ENCODE assay signal across 10 mouse cellular contexts in genomic region chr1:76276148-76276547, GRCm38 (mm10).
DNase-seq lines count a peak whose midpoint lies in the region; ATAC-seq lines count a peak whose summit lies in the region.
"Had no signal": no experiment of that assay in that cellular context is flagged by ENCODE, and none has a peak within 500 bp of the region (broad histone marks: within the 10 kb centered on the region; RNA-seq: fewer than 3 reads in every experiment).

No protein-coding gene starts in this region.

- H3K9ac ChIP-seq in forebrain, embryonic 14.5 days (ENCODE audit: low read length), result no peak overlapping the region
- H3K9ac ChIP-seq in liver, embryonic 11.5 days (ENCODE audit: low read depth, low read length), result no peak overlapping the region
- H3K9ac ChIP-seq: midbrain, embryonic 12.5 days had no signal

- H3K36me3 ChIP-seq in forebrain, embryonic 14.5 days (ENCODE audit: control insufficient read depth, insufficient read depth, low read length), result no peaks in the 10 kb centered on the region
- no peaks in the 10 kb centered on the region for H3K36me3 ChIP-seq in forebrain, embryonic 10.5 days (replicated peaks)
- no peaks in the 10 kb centered on the region for H3K36me3 ChIP-seq in liver, embryonic 11.5 days (ENCODE audit: control insufficient read depth, insufficient read depth, low read length)
- H3K36me3 ChIP-seq: midbrain, embryonic 12.5 days had no signal

- no peaks in the 10 kb centered on the region for H3K4me1 ChIP-seq in forebrain, embryonic 14.5 days (ENCODE audit: control insufficient read depth, insufficient read depth, low read length)
- no peaks in the 10 kb centered on the region for H3K4me1 ChIP-seq in forebrain, embryonic 10.5 days
- no peaks in the 10 kb centered on the region for H3K4me1 ChIP-seq in liver, embryonic 11.5 days (replicated peaks; ENCODE audit: control insufficient read depth, insufficient read depth, low read length)
- H3K4me1 ChIP-seq: midbrain, embryonic 12.5 days had no signal

- intact Hi-C loops in left cerebral cortex, postnatal 36 days (cut with DNase I), result no loop called here

- no peak overlapping the region for H3K4me3 ChIP-seq in forebrain, embryonic 14.5 days (ENCODE audit: low read depth, low read length)
- H3K4me3 ChIP-seq in forebrain, embryonic 10.5 days, result no peak overlapping the region
- H3K4me3 ChIP-seq in liver, embryonic 11.5 days (ENCODE audit: low read depth, low read length), result no peak overlapping the region
- H3K4me3 ChIP-seq: erythroblast, embryonic 14.5 days; midbrain, embryonic 12.5 days had no signal

- 34% methylated on average over 7 of the region's 7 CpGs for WGBS in forebrain, embryonic 14.5 days
- whole genome bisulfite sequencing in forebrain, embryonic 10.5 days, result 65% methylated on average over 7 of the region's 7 CpGs
- 46% methylated on average over 7 of the region's 7 CpGs for WGBS in liver, embryonic 11.5 days

- no peak overlapping the region for H3K4me2 ChIP-seq in forebrain, embryonic 14.5 days (ENCODE audit: low read length)
- H3K4me2 ChIP-seq in liver, embryonic 11.5 days, result no peak overlapping the region
- H3K4me2 ChIP-seq: midbrain, embryonic 12.5 days had no signal

- H3K27me3 ChIP-seq in forebrain, embryonic 14.5 days (replicated peaks; ENCODE audit: control insufficient read depth, insufficient read depth, low read length), result no peaks in the 10 kb centered on the region
- no peaks in the 10 kb centered on the region for H3K27me3 ChIP-seq in forebrain, embryonic 10.5 days (ENCODE audit: poor library complexity, severe bottlenecking)
- H3K27me3 ChIP-seq in liver, embryonic 11.5 days (replicated peaks; ENCODE audit: control insufficient read depth, insufficient read depth, low read length), result no peaks in the 10 kb centered on the region
- H3K27me3 ChIP-seq: midbrain, embryonic 12.5 days had no signal

- H3K9me3 ChIP-seq in forebrain, embryonic 14.5 days (replicated peaks; ENCODE audit: control insufficient read depth, low read length), result no peaks in the 10 kb centered on the region
- H3K9me3 ChIP-seq in forebrain, embryonic 10.5 days, result no peaks in the 10 kb centered on the region
- no peaks in the 10 kb centered on the region for H3K9me3 ChIP-seq in liver, embryonic 11.5 days (ENCODE audit: control insufficient read depth, low read length)
- H3K9me3 ChIP-seq: midbrain, embryonic 12.5 days had no signal

- no peak overlapping the region for H3K27ac ChIP-seq in forebrain, embryonic 14.5 days (ENCODE audit: low read depth, low read length)
- no peak overlapping the region for H3K27ac ChIP-seq in forebrain, embryonic 10.5 days
- no peak overlapping the region for H3K27ac ChIP-seq in liver, embryonic 11.5 days (ENCODE audit: low read depth, low read length)
- H3K27ac ChIP-seq: midbrain, embryonic 12.5 days had no signal

- DNase-seq in forebrain, embryonic 14.5 days (ENCODE audit: low spot score), result peak; percentile 51
- no peak for DNase-seq in forebrain, embryonic 10.5 days (ENCODE audit: extremely low spot score, low spot score)
- peak; percentile 49 for DNase-seq in Muller cell, postnatal 12 days (ENCODE audit: inconsistent ontology term)
- peak; percentile 21 for DNase-seq in gastrocnemius, postnatal 10 days
- peak; percentile 52 to 69 for DNase-seq in kidney, postnatal 4 days
- no peak for DNase-seq in liver, embryonic 11.5 days (ENCODE audit: low spot score)
- no peak for DNase-seq in left cerebral cortex, postnatal 36 days (ENCODE audit: low spot score in 2 of 2)

- no peak for ATAC-seq in forebrain, embryonic 14.5 days
- no peak for ATAC-seq in liver, embryonic 11.5 days (replicated peaks; ENCODE audit: low FRiP score)
- ATAC-seq in erythroid progenitor cell, adult 5-6 weeks (replicated peaks; ENCODE audit: low FRiP score, poor library complexity, severe bottlenecking), result no peak

Comparison
In these comparisons a context has a peak if more than half of its experiments do, and no peak if none do; other contexts are left out.
1. DNase-seq: peak in forebrain, embryonic 14.5 days (single experiment), Muller cell, postnatal 12 days (single experiment), gastrocnemius, postnatal 10 days (single experiment) and kidney, postnatal 4 days (2 of 2); none in forebrain, embryonic 10.5 days (single experiment), liver, embryonic 11.5 days (single experiment) and left cerebral cortex, postnatal 36 days (0 of 2).